Mouse (Mus musculus): ENCODE results near the gene Gm17581.

- no peak for TF ChIP-seq CTCF (IDR thresholded peaks at IDR 0.05; ENCODE audit: extremely low read depth, insufficient read depth, insufficient read length, insufficient replicate concordance)
- TF ChIP-seq POLR2A (IDR thresholded peaks at IDR 0.05; ENCODE audit: low read depth, low read length) = no peak
Measured at GRCm38 (mm10) chr2:155710557-155710956, 25.1 kb downstream of the Gm17581 start.

Data from spleen, adult 2 months (tissue).